Mouse (Mus musculus): Measurements from ENCODE around the gene Ralgapa2.

DNA sequence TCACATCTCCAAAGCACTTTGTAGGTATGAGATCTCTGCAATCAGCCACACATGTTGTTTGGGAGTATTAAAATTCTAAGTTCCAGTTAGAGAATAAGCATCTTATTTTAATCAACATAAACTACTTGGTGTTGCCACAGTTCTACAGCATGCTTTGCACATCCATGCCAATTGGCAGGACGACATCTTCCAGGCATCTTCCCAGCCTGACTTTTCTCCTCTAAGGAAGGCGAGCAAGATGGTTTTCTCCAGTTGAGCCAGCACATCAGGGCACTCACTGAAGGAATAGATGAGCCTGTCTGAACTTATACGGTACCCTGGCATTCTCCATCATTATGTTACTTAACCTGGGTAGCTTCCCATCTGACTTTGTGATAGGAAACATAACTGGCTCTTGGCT lies 83.4 kb downstream of the Ralgapa2 start:
- TF ChIP-seq CTCF (IDR thresholded peaks at IDR 0.05; ENCODE audit: extremely low read depth, insufficient read depth, insufficient read length, insufficient replicate concordance) (no peak), POLR2A (IDR thresholded peaks at IDR 0.05; ENCODE audit: low read depth, low read length) (no peak)
